Mouse (Mus musculus) CH12.LX (cell line): ENCODE measurements around the gene Nme6. TPM values are rescaled to one million over a fixed set of nuclear protein-coding genes. Genes with fewer than 3 reads are reported as not detected.

Experiments used
- DNase-seq: peaks from one replicate; pipeline ENCODE4 v3.0.0-alpha.2; 2013; ENCODE audit errors: extremely low read depth
- H3K27ac ChIP-seq: 2 replicates; pipeline ENCODE4 v1.5.1; 2012; ENCODE audit warnings: low read depth, mild to moderate bottlenecking, control low read depth, moderate library complexity; ENCODE audit not compliant: insufficient read depth
- H3K27me3 ChIP-seq: replicated peaks from 2 replicates; pipeline ENCODE3; 2012; ENCODE audit warnings: inconsistent platforms
- H3K36me3 ChIP-seq, 2 experiments: replicated peaks in 1 of 2; 2 replicates each; pipeline versions ENCODE3 to v1.6.1; 2012; ENCODE audit warnings: inconsistent platforms in 1 of 2, low read length in 1 of 2, mild to moderate bottlenecking in 1 of 2, mixed read lengths in 1 of 2, moderate library complexity in 1 of 2; ENCODE audit not compliant: control insufficient read depth in 1 of 2, insufficient read depth in 1 of 2
- H3K4me1 ChIP-seq, 2 experiments: 2 replicates each; pipeline ENCODE4 v1.6.1; 2012; ENCODE audit warnings: inconsistent platforms in 1 of 2, moderate library complexity in 1 of 2; ENCODE audit not compliant: insufficient read depth in 2 of 2, control insufficient read depth in 1 of 2
- H3K4me2 ChIP-seq: 2 replicates; pipeline ENCODE4 v1.6.1; 2012; ENCODE audit warnings: low read depth, mild to moderate bottlenecking, control low read depth; ENCODE audit not compliant: poor library complexity, insufficient read depth, severe bottlenecking
- H3K4me3 ChIP-seq, 3 experiments: fragments of 150-350 bp in 1 of 3; sonication (generic) in 1 of 3; replicated peaks in 1 of 3; 2 replicates each; pipeline versions ENCODE3 to v1.5.1; 2011 to 2012; ENCODE audit warnings: low read depth in 2 of 3, low read length in 2 of 3, mild to moderate bottlenecking in 2 of 3, moderate library complexity in 2 of 3, control low read depth in 1 of 3, improper control_type of control experiment in 1 of 3, inconsistent platforms in 1 of 3, mixed read lengths in 1 of 3; ENCODE audit not compliant: poor library complexity in 1 of 3
- H3K79me2 ChIP-seq: replicated peaks from 2 replicates; pipeline ENCODE4 v1.6.1; 2012; ENCODE audit warnings: mild to moderate bottlenecking, moderate library complexity; ENCODE audit not compliant: control insufficient read depth, poor library complexity, insufficient read depth, severe bottlenecking; ENCODE audit errors: extremely low read depth
- H3K9ac ChIP-seq: 2 replicates; pipeline ENCODE4 v1.6.1; 2012; ENCODE audit warnings: low read depth, mild to moderate bottlenecking, control low read depth, moderate library complexity; ENCODE audit not compliant: insufficient read depth
- H3K9me3 ChIP-seq: replicated peaks from 2 replicates; pipeline ENCODE3; 2012; ENCODE audit warnings: low read length, inconsistent platforms, mixed read lengths
- BHLHE40 ChIP-seq: IDR thresholded peaks from 2 replicates; pipeline ENCODE4 v1.6.1; 2011; ENCODE audit warnings: mild to moderate bottlenecking, low read depth, low read length, improper control_type of control experiment
- CHD2 ChIP-seq: IDR thresholded peaks from 2 replicates; pipeline ENCODE4 v1.6.1; 2011; ENCODE audit warnings: low read length, improper control_type of control experiment
- CTCF ChIP-seq, 2 experiments: IDR thresholded peaks in 1 of 2; conservative IDR thresholded peaks in 1 of 2; 2 replicates each; pipeline ENCODE4 v1.5.1; 2011 to 2012; ENCODE audit warnings: low read depth in 2 of 2, low read length in 2 of 2, improper control_type of control experiment in 1 of 2, inconsistent platforms in 1 of 2, mild to moderate bottlenecking in 1 of 2, moderate library complexity in 1 of 2
- ELF1 ChIP-seq: IDR thresholded peaks from 2 replicates; pipeline ENCODE4 v1.6.1; 2014; ENCODE audit warnings: low read depth, mild to moderate bottlenecking, inconsistent platforms, low read length, improper control_type of control experiment
- EP300 ChIP-seq: IDR thresholded peaks from 2 replicates; pipeline ENCODE4 v1.6.1; 2011; ENCODE audit warnings: low read length, improper control_type of control experiment
- ETS1 ChIP-seq: conservative IDR thresholded peaks from 2 replicates; pipeline ENCODE4 v1.6.1; 2012; ENCODE audit warnings: low read depth, mild to moderate bottlenecking, inconsistent platforms, low read length, improper control_type of control experiment, moderate library complexity
- IRF4 ChIP-seq: IDR thresholded peaks from 2 replicates; pipeline ENCODE4 v1.6.1; 2014; ENCODE audit warnings: low read depth, mild to moderate bottlenecking, inconsistent platforms, low read length, improper control_type of control experiment
- JUN ChIP-seq: IDR thresholded peaks from 2 replicates; pipeline ENCODE4 v1.6.1; 2011; ENCODE audit warnings: low read depth, mild to moderate bottlenecking, low read length, improper control_type of control experiment, moderate library complexity; ENCODE audit not compliant: insufficient read depth
- MAX ChIP-seq: IDR thresholded peaks from 2 replicates; pipeline ENCODE4 v1.6.1; 2011; ENCODE audit warnings: low read length, improper control_type of control experiment
- MAZ ChIP-seq: IDR thresholded peaks from 2 replicates; pipeline ENCODE4 v1.6.1; 2012; ENCODE audit warnings: low read depth, mild to moderate bottlenecking, inconsistent platforms, low read length, improper control_type of control experiment, moderate library complexity
- PAX5 ChIP-seq: IDR thresholded peaks from 2 replicates; pipeline ENCODE4 v1.6.1; 2012; ENCODE audit warnings: low read length, inconsistent platforms, mixed read lengths
- RAD21 ChIP-seq: IDR thresholded peaks from 2 replicates; pipeline ENCODE4 v1.6.1; 2011; ENCODE audit warnings: low read depth, mild to moderate bottlenecking, low read length, improper control_type of control experiment, moderate library complexity
- SIN3A ChIP-seq: IDR thresholded peaks from 2 replicates; pipeline ENCODE4 v1.6.1; 2012; ENCODE audit warnings: low read length, improper control_type of control experiment, inconsistent platforms
- USF1 ChIP-seq: IDR thresholded peaks from 2 replicates; pipeline ENCODE4 v1.6.1; 2014; ENCODE audit warnings: low read depth, mild to moderate bottlenecking, inconsistent platforms, low read length, improper control_type of control experiment
- USF2 ChIP-seq: conservative IDR thresholded peaks from 2 replicates; pipeline ENCODE4 v1.6.1; 2011; ENCODE audit warnings: low read depth, low read length, improper control_type of control experiment
- ZC3H11A ChIP-seq: IDR thresholded peaks from 2 replicates; pipeline ENCODE4 v1.6.1; 2012; ENCODE audit warnings: low read depth, mild to moderate bottlenecking, inconsistent platforms, low read length, improper control_type of control experiment
- ZKSCAN1 ChIP-seq: IDR thresholded peaks from 2 replicates; pipeline ENCODE4 v1.6.1; 2012; ENCODE audit warnings: low read depth, inconsistent platforms, low read length, improper control_type of control experiment, borderline replicate concordance
- ZMIZ1 ChIP-seq: IDR thresholded peaks from 2 replicates; pipeline ENCODE4 v1.6.1; 2012; ENCODE audit warnings: low read depth, mild to moderate bottlenecking, inconsistent platforms, low read length, improper control_type of control experiment
- dilution Hi-C: fragments of 300-500 bp; cut with MboI; formaldehyde crosslinking; loops from 2 replicates; pipeline ENCODE4 v1.14.3; 2020; ENCODE audit warnings: low sequenced_read_pairs; ENCODE audit not compliant: extremely low pct_unique_long_range_greater_than_20kb, extremely low pct_ligation_motif_present
- in situ Hi-C: fragments of 300-500 bp; cut with MboI; formaldehyde crosslinking; loops from 3 replicates; pipeline ENCODE4 v1.14.3; 2019; ENCODE audit warnings: low sequenced_read_pairs, low pct_ligation_motif_present, low pct_unique_long_range_greater_than_20kb, mixed read lengths
- polyA plus RNA-seq: library from polyadenylated mRNA; unstranded; fragments of >175 nt; gene quantifications from 2 replicates; pipeline ENCODE4 v1.2.1, GENCODE M21; 2012; ENCODE audit warnings: low read depth; ENCODE audit not compliant: insufficient read length
- total RNA-seq, 2 experiments: library from RNA; depleted of rRNA; stranded (reverse); fragments of 300-350 nt in 1 of 2; fragments of >200 nt in 1 of 2; gene quantifications; 2 replicates each; pipeline ENCODE4 v1.2.3; 2012 to 2014

Gene Nme6
- total and polyA plus RNA-seq, 3 experiments, result 73.1 to 110 (median 76.2) TPM

- Histone ChIP-seq H3K27me3 (peaks cover 13% of the 10 kb centered on the region), H3K4me1 (no peaks in the 10 kb centered on the region)
- dilution Hi-C loops, result no loop called here
- TF ChIP-seq ZKSCAN1, result no peak
- TF ChIP-seq, all 38 proteins: peak for 0
- Histone ChIP-seq H3K9ac (no peak overlapping the region), H3K36me3 (peaks cover 4 to 9% of the 10 kb centered on the region in 2 experiments), H3K4me2 (no peak overlapping the region), H3K4me3 (no peak overlapping the region), H3K79me2 (no peaks in the 10 kb centered on the region), H3K9me3 (no peaks in the 10 kb centered on the region), H3K27ac (no peak overlapping the region)
- no peak for DNase-seq
- in situ Hi-C loops, result no loop called here
Measured at GRCm38 (mm10) chr9:109825739-109826138, 6.8 kb upstream of the Nme6 start.

GRCm38 (mm10) chr9:109826181-109826580, 6.4 kb upstream of the Nme6 start:
- H3K9me3 ChIP-seq, result no peaks in the 10 kb centered on the region
- H3K27ac ChIP-seq, result no peak overlapping the region
- no peak overlapping the region for H3K9ac ChIP-seq
- H3K4me1 ChIP-seq, result no peaks in the 10 kb centered on the region
- in situ Hi-C loops (no loop called here), dilution Hi-C loops (no loop called here)
- no peak for DNase-seq
- no peak overlapping the region for H3K4me3 ChIP-seq
- H3K4me2 ChIP-seq, result no peak overlapping the region
- peaks cover 5 to 11% of the 10 kb centered on the region in 2 experiments for H3K36me3 ChIP-seq
- TF ChIP-seq CHD2, result no peak
- TF ChIP-seq MAZ, result no peak
- no peak for TF ChIP-seq SIN3A
- H3K27me3 ChIP-seq, result peaks cover 8% of the 10 kb centered on the region
- no peaks in the 10 kb centered on the region for H3K79me2 ChIP-seq

GRCm38 (mm10) chr9:109833088-109833412, 501 bp downstream of the Nme6 start:
- peaks cover 0 to 15% of the 10 kb centered on the region in 2 experiments; a peak in 2 of 4 replicates for H3K4me1 ChIP-seq
- dilution Hi-C loops (no loop called here), in situ Hi-C loops (no loop called here)
- no peaks in the 10 kb centered on the region for H3K9me3 ChIP-seq
- peak overlapping the region; percentile 72 for H3K4me2 ChIP-seq
- H3K79me2 ChIP-seq, result no peaks in the 10 kb centered on the region
- no peak for DNase-seq
- peak overlapping the region; percentile 62 to 89 (median 67) for H3K4me3 ChIP-seq
- no peaks in the 10 kb centered on the region for H3K27me3 ChIP-seq
- peaks cover 20 to 38% of the 10 kb centered on the region in 2 experiments for H3K36me3 ChIP-seq
- no peak for TF ChIP-seq ELF1
- TF ChIP-seq ZMIZ1, result 0 out of 2 replicates have a peak, but pooled peaks have one; percentile 0
- peak overlapping the region; percentile 88 for H3K9ac ChIP-seq
- H3K27ac ChIP-seq, result no peak overlapping the region; the same call in 1 of the 2 replicates

GRCm38 (mm10) chr9:109849312-109849758, 16.8 kb downstream of the Nme6 start, which contains the start of gene Camp:
Camp (minus strand) TSS chr9:109849617.
- Histone ChIP-seq H3K4me2 (no peak within 1 kb of the TSS), H3K9me3 (no peaks in the 10 kb centered on the region), H3K79me2 (no peaks in the 10 kb centered on the region), H3K4me3 (no peak within 1 kb of the TSS), H3K36me3 (peaks cover 8 to 21% of the 10 kb centered on the region in 2 experiments), H3K9ac (no peak within 1 kb of the TSS), H3K4me1 (no peaks in the 10 kb centered on the region), H3K27ac (no peak within 1 kb of the TSS), H3K27me3 (peaks cover 3% of the 10 kb centered on the region)
- no peak for TF ChIP-seq PAX5
- no peak for TF ChIP-seq BHLHE40
- TF ChIP-seq IRF4, result no peak
- no peak for TF ChIP-seq CTCF (conservative IDR thresholded peaks at IDR 0.05 in 1 of 2, IDR thresholded peaks at IDR 0.05 in 1 of 2; ENCODE audit: low read depth in 2 of 2, low read length in 2 of 2)
- no peak for TF ChIP-seq ZC3H11A
- TF ChIP-seq MAX, result no peak
- no peak for TF ChIP-seq ETS1
- TF ChIP-seq USF2, result no peak
- no peak for TF ChIP-seq RAD21
- TF ChIP-seq ZMIZ1, result no peak
- TF ChIP-seq EP300, result no peak
- no peak for TF ChIP-seq USF1
- no peak for TF ChIP-seq JUN
- no peak for DNase-seq
- in situ Hi-C loops (no loop called here), dilution Hi-C loops (no loop called here)
